Mouse (Mus musculus) limb, embryonic 14.5 days (tissue): ENCODE measurements around the gene Erg. TPM values are rescaled to one million over a fixed set of nuclear protein-coding genes. Genes with fewer than 3 reads are reported as not detected.

ENCODE experiments used
- ATAC-seq: fragments of 200-750 bp; cut with Nextera tagmentation; 2 replicates; pipeline ENCODE4 v1.8.0; 2017; ENCODE audit warnings: low read depth, moderate number of reproducible peaks, moderate TSS enrichment; ENCODE audit not compliant: low FRiP score
- DNase-seq: peaks from one replicate; pipeline ENCODE4 v3.0.0-alpha.2; 2015; ENCODE audit warnings: low spot score
- H3K27ac ChIP-seq: fragments of 300-500 bp; sonication (generic); replicated peaks from 2 replicates; pipeline ENCODE4 v1.5.1; 2014; ENCODE audit warnings: low read depth, mild to moderate bottlenecking, low read length, moderate library complexity, mixed read lengths
- H3K27me3 ChIP-seq: fragments of 300-500 bp; sonication (generic); 2 replicates; pipeline ENCODE4 v1.6.1; 2014; ENCODE audit warnings: low read length, mixed read lengths; ENCODE audit not compliant: control insufficient read depth, insufficient read depth
- H3K36me3 ChIP-seq: fragments of 300-500 bp; sonication (generic); 2 replicates; pipeline ENCODE4 v1.6.1; 2014; ENCODE audit warnings: mild to moderate bottlenecking, low read length, moderate library complexity, mixed read lengths; ENCODE audit not compliant: control insufficient read depth, insufficient read depth
- H3K4me1 ChIP-seq: fragments of 300-500 bp; sonication (generic); 2 replicates; pipeline ENCODE4 v1.6.1; 2014; ENCODE audit warnings: antibody characterized with exemption, low read length, mixed read lengths; ENCODE audit not compliant: control insufficient read depth, insufficient read depth
- H3K4me2 ChIP-seq: fragments of 300-500 bp; sonication (generic); replicated peaks from 2 replicates; pipeline ENCODE4 v1.6.1; 2014; ENCODE audit warnings: low read depth, mild to moderate bottlenecking, low read length, moderate library complexity; ENCODE audit not compliant: severe bottlenecking
- H3K4me3 ChIP-seq: fragments of 300-500 bp; sonication (generic); replicated peaks from 2 replicates; pipeline ENCODE4 v1.5.1; 2014; ENCODE audit warnings: low read length
- H3K9ac ChIP-seq: fragments of 300-500 bp; sonication (generic); 2 replicates; pipeline ENCODE4 v1.6.1; 2014; ENCODE audit warnings: mild to moderate bottlenecking, low read depth, low read length, moderate library complexity; ENCODE audit not compliant: severe bottlenecking
- H3K9me3 ChIP-seq: fragments of 300-500 bp; sonication (generic); 2 replicates; pipeline ENCODE4 v1.6.1; 2016; ENCODE audit warnings: low read length; ENCODE audit not compliant: control insufficient read depth
- POLR2A ChIP-seq: fragments of 200-500 bp; IDR thresholded peaks from 2 replicates; pipeline ENCODE4 v1.8.0; 2012; ENCODE audit warnings: inconsistent platforms, mild to moderate bottlenecking, moderate library complexity, borderline replicate concordance; ENCODE audit not compliant: insufficient read depth, insufficient read length; ENCODE audit errors: extremely low read depth
- WGBS: fragments of 180-500 bp; shearing (Covaris S2); extraction: QIAGEN DNeasy Blood & Tissue Kit; methylation state at CpG from one replicate; pipeline ENCODE4 v1.1.7; 2014; 5-methylcytosine and 5-hydroxymethylcytosine counted together
- polyA plus RNA-seq, 2 experiments: library from polyadenylated mRNA; depleted of rRNA in 1 of 2; stranded (reverse) in 1 of 2; unstranded in 1 of 2; fragments of >200 nt; fragmentation: Nextera tagmentation in 1 of 2; extraction: Ambion mirVana in 1 of 2; gene quantifications; 2 replicates each; pipeline versions ENCODE4 v1.2.1 to v1.2.3; 2012 to 2014

Gene Erg
- polyA plus RNA-seq, 2 experiments: 18.9 to 40.6 TPM

DNA sequence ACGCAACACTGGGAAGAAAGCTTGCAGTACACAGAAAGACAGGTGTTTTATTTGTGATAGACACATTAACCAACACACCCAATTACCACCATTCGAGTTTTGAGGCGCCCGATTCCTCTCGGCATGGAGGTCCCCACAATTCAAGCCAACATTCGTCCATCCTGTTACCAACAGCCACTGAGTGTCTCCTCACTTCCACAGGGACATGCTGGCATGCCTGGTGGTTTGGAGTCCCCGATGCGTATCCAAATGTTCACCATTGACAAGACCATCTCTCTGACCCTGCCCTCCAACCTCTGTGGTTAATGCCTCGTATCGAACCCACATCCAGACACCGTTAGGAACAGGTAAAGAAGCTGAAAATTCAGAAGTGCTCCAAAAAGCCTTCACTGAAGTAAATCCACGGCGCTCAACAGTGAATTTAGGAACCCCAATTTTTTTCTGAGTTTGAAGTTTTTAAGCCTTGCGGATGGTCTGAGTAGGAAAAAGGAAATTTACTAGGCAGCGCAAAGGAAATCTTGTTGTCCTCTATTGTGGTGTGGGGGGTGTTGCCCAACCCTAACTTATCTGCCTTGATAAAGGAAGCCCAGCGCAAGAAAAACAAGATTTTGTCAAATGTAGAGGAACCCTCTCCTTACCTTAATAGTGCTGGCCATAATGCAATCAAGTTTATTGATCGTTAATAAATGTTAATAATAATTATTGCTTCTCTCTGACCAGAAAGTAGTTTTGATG lies 127.6 kb downstream of the Erg start:
- 91% methylated on average over 17 of the region's 17 CpGs for WGBS
- Histone ChIP-seq H3K27ac (no peak overlapping the region), H3K4me1 (peaks cover 23% of the 10 kb centered on the region; the same call in 1 of the 2 replicates), H3K4me2 (no peak overlapping the region), H3K27me3 (no peaks in the 10 kb centered on the region), H3K9ac (no peak overlapping the region), H3K36me3 (no peaks in the 10 kb centered on the region), H3K4me3 (peak overlapping the region; percentile 7), H3K9me3 (no peaks in the 10 kb centered on the region)
- DNase-seq (no peak), ATAC-seq (no peak)
- no peak for TF ChIP-seq POLR2A

DNA sequence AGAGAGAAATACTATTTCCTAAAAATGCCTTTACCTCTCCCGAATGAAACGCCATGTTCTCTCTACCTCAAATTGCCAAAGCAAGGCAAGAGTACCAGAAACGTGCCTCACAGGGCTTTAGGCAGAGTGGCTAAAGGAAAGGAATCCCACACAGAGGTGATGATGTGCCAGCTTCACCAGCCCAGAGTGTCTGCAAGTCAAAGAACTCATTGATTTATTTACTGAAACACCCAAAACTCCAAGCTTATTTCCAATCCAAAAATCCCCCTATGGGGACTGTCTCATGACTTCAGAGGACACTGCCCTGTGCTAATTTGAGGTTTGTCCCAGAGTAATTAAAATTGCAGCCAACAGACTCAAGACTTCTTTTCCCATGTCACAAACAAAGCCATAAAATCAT lies 129.4 kb downstream of the Erg start:
- H3K4me2 ChIP-seq: no peak overlapping the region
- H3K27ac ChIP-seq: no peak overlapping the region
- no peak for TF ChIP-seq POLR2A
- no peaks in the 10 kb centered on the region for H3K9me3 ChIP-seq
- H3K27me3 ChIP-seq: no peaks in the 10 kb centered on the region
- no peak overlapping the region for H3K9ac ChIP-seq
- H3K4me1 ChIP-seq: peaks cover 14% of the 10 kb centered on the region; the same call in 1 of the 2 replicates
- 75% methylated on average over 3 of the region's 3 CpGs for WGBS
- H3K4me3 ChIP-seq: no peak overlapping the region
- no peaks in the 10 kb centered on the region for H3K36me3 ChIP-seq
- ATAC-seq (no peak), DNase-seq (no peak)

- no peak for ATAC-seq
- no peak for TF ChIP-seq POLR2A
- no peak for DNase-seq
- Histone ChIP-seq H3K36me3 (no peaks in the 10 kb centered on the region), H3K27ac (no peak overlapping the region), H3K9ac (no peak overlapping the region), H3K4me2 (0 out of 2 replicates have a peak overlapping the region, but pooled peaks have one; percentile 9), H3K4me3 (no peak overlapping the region), H3K27me3 (no peaks in the 10 kb centered on the region), H3K9me3 (no peaks in the 10 kb centered on the region), H3K4me1 (peaks cover 4% of the 10 kb centered on the region; the same call in 1 of the 2 replicates)
- 81% methylated on average over 8 of the region's 8 CpGs for WGBS
Measured at GRCm38 (mm10) chr16:95455896-95456295, 130.5 kb downstream of the Erg start.

- H3K9ac ChIP-seq: no peak overlapping the region
- H3K36me3 ChIP-seq: no peaks in the 10 kb centered on the region
- ATAC-seq (no peak), DNase-seq (no peak)
- no peak overlapping the region for H3K4me3 ChIP-seq
- H3K27me3 ChIP-seq: no peaks in the 10 kb centered on the region
- H3K9me3 ChIP-seq: no peaks in the 10 kb centered on the region
- no peaks in the 10 kb centered on the region for H3K4me1 ChIP-seq
- H3K4me2 ChIP-seq: no peak overlapping the region
- TF ChIP-seq POLR2A: no peak
- no peak overlapping the region for H3K27ac ChIP-seq
- WGBS: 92% methylated on average over 5 of the region's 5 CpGs
Measured at GRCm38 (mm10) chr16:95455461-95455860, 130.9 kb downstream of the Erg start.

GRCm38 (mm10) chr16:95452411-95452810 lies 134.0 kb downstream of the Erg start:
- H3K9ac ChIP-seq: no peak overlapping the region
- no peak overlapping the region for H3K27ac ChIP-seq
- H3K36me3 ChIP-seq: no peaks in the 10 kb centered on the region
- no peak for ATAC-seq
- no peak for DNase-seq
- no peaks in the 10 kb centered on the region for H3K27me3 ChIP-seq
- no peak for TF ChIP-seq POLR2A
- H3K9me3 ChIP-seq: no peaks in the 10 kb centered on the region
- no peak overlapping the region for H3K4me2 ChIP-seq
- H3K4me3 ChIP-seq: no peak overlapping the region
- 79% methylated on average over 8 of the region's 8 CpGs for WGBS
- no peaks in the 10 kb centered on the region for H3K4me1 ChIP-seq
